Mouse (Mus musculus) adrenal gland, adult 2 months (tissue): ENCODE measurements around the gene Nr1h2. TPM values are rescaled to one million over a fixed set of nuclear protein-coding genes. Genes with fewer than 3 reads are reported as not detected.
A peak's percentile ranks its signal among the peaks of the same experiment; 100 is the strongest.

Experiments
- DNase-seq: peaks from one replicate; pipeline ENCODE4 v3.0.0; 2021
- long read RNA-seq: library from polyadenylated mRNA; stranded (forward); transcript quantifications from one replicate; pipeline ENCODE4 v2.0.0, GENCODE M21; 2021
- polyA plus RNA-seq: library from polyadenylated mRNA; depleted of rRNA; stranded (reverse); fragments of >200 nt; gene quantifications from 2 replicates; pipeline ENCODE4 v1.2.3, GENCODE M21; 2012; rRNA removed
- total RNA-seq, 2 experiments: library from RNA; stranded (reverse); gene quantifications; 2 replicates each; pipeline ENCODE4 v1.2.3; 2021

Nr1h2 gene
- total RNA-seq (100 to 1,000 TPM; 106 to 125 TPM), polyA plus RNA-seq (305 and 306 TPM in 2 replicates)
- long read RNA-seq, transcript Nr1h2-201 (10 exons, 1,999 nt): major isoform, 49 of 134 reads
- long read RNA-seq, transcript Nr1h2-202 (10 exons, 1,948 nt): minor isoform, 20 of 134 reads
- long read RNA-seq, transcript Nr1h2-203 (10 exons, 1,988 nt): minor isoform, 21 of 134 reads
- long read RNA-seq, partial matches to known transcripts: 15 of 134 reads
- long read RNA-seq, other reads (novel, unspliced or antisense): 27 of 134 reads

DNA sequence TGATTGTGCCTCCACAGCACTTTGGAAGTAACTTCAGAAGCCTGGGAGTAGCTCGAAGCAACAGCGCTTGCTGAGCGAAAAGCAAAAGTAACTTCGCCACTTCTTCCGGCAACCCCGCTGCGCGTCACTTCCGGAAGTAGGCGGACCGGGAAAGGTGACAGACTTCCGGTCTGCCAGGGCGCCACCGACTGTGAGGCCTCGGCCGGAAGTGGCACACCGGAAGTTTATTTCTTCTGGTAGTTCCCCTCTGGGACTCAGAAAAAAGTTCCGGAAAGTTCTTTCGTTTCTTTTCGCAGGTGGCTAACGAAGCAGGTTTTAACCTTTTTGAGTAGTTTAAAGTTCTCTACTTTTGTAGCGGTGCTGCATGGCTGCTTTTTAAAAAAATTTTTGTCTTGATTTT is at the start of gene Nr1h2:
Nr1h2 (minus strand) TSS at position 126 of the 400 bp plus-strand sequence.
- peak; percentile 97 for DNase-seq

DNA sequence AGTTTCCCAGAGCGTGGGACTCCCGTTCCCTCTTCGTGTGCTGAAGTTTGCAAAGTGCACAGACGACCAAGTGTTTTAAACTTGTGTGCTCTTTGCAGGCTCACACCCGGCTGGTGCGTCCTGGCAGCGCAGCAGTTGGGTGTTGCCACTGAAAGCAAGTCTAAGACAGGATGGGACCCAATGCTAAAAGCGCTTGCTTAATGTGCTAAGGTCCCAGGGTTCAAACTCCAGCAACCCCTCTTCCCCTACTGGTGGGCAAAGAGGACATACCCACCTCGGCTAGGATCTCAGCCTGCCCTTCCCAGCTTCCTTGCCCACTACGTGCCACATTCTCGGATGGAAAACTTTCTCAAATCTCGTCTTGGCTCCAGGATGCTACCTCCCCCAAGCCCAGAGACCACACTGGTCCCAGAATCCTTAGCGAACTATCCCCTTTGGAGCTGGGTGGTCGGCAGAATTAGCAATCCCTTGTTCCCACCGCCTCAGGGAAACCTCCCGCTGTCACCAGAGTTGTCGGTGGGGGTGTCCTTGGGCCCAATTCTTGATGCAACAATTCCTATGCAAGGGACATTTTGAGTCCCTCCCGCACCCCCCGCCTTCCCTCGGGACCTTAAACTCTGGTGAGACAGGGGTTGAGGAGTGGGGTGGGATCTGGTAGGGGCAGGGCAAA is 49.6 kb upstream of the Nr1h2 start:
- no peak for DNase-seq

GRCm38 (mm10) chr7:44602443-44602842 is 48.7 kb upstream of the Nr1h2 start:
- DNase-seq: no peak

- no peak for DNase-seq
Observed at GRCm38 (mm10) chr7:44601646-44602045, 47.9 kb upstream of the Nr1h2 start.

DNA sequence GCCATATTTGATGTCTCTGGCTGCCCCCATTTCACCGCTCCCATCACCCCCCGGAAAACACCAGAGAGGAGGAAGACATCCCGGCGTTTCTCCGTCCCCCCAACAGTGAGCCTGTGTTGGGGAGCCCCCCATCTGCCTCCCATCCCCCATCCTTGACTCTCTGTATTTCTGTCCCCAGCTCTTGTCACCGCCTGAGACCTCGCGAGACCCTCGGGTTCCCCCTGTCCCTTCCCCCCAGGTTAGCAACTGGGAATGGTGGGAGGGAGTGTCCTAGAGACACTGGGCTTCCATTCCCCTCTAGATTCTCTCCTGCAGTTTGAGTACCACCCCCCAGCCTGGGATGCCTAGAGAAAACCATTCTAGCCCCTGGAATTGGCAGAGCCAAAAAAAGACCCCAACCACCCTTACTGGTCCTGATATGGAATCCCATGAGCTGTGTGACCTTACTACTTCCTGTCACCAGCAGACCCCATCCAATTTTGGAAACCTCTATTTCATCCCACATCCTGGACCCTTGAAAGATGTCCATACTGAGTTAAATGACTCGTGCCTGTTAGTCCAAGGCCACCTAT is 47.0 kb upstream of the Nr1h2 start:
- DNase-seq: no peak

- no peak for DNase-seq
Observed at GRCm38 (mm10) chr7:44598336-44598735, 44.6 kb upstream of the Nr1h2 start.

DNA sequence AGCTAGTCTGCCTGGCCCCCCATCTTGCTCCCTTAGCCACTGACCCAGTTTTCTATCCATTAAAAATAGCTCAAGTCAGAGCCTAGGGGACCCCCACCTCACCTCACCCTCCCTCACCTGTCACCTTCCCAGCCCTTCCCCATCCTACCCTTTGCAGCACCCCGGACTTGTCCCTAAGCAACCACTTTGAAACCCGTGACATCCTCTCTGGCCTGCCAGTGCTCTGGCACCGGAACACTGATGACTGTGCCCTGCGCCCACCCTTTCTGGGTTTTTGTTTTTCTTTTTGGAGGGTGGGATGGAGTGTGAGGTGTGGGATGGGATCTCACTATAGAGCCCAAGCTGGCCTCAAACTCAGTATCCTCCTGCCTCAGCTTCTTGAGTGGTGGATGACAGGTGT is 43.9 kb upstream of the Nr1h2 start:
- no peak for DNase-seq

- DNase-seq: no peak
Observed at GRCm38 (mm10) chr7:44596996-44597538, 43.3 kb upstream of the Nr1h2 start.

- DNase-seq: no peak
Observed at GRCm38 (mm10) chr7:44596051-44596450, 42.3 kb upstream of the Nr1h2 start.

DNA sequence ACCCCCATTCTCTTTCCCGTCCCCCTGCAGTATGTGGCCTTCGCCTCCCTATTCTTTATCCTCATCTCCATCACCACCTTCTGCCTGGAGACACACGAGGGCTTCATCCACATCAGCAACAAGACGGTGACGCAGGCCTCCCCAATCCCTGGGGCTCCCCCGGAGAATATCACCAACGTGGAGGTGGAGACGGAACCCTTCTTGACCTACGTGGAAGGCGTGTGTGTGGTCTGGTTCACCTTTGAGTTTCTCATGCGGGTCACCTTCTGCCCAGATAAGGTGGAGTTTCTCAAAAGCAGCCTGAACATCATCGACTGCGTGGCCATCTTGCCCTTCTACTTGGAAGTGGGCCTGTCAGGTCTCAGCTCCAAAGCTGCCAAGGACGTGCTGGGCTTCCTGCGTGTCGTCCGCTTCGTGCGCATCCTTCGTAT is 41.4 kb upstream of the Nr1h2 start:
- DNase-seq: no peak

- DNase-seq: no peak
Observed at GRCm38 (mm10) chr7:44594291-44594690, 40.5 kb upstream of the Nr1h2 start.

DNA sequence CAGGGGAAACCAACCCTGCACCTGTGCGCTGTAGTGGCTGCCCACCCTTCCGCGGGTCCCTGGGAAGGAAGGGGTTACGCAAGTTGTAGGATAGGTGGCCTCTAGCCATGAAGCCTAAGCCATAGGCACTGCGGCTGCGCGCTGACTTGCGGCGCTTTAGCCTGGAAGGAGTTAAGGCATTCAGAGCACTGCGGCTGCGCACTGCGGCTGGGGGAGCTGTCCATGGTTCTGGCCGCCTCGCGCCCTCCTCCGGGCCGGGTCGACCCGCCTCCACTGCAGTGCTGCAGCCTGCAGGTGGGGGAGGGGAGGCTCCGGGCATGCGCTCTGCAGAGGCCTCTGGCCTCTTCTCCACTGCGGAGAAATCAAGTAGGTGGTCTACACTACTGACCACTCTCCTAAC is 40.0 kb upstream of the Nr1h2 start:
- peak; percentile 85 for DNase-seq

DNA sequence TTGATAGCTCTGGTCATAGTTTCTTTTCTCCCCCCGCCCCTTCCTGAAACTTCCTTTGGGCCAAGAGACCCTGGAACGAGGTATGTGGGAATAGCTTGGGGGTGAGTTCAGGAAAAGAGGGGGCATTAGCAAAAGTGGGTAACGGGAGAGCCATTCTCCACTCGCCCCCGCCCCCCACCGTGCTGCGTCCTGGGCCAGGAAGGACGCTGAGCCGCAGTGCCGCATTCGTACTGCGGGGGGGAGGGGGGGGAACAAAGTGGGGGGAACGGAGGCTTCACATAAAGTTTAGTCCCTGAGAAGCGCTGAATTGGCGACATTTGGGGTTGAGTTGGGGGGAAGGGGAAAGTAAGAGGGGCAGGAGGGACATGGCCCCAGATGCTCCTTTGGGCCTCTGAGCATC is 39.3 kb upstream of the Nr1h2 start:
- no peak for DNase-seq

GRCm38 (mm10) chr7:44591348-44592116 is 37.8 kb upstream of the Nr1h2 start:
- DNase-seq: no peak

- DNase-seq: peak; percentile 93
Observed at GRCm38 (mm10) chr7:44590402-44591347, 36.9 kb upstream of the Nr1h2 start, which contains the start of gene Kcnc3. Gene Kcnc3 (plus strand): TSS chr7:44590664.

DNA sequence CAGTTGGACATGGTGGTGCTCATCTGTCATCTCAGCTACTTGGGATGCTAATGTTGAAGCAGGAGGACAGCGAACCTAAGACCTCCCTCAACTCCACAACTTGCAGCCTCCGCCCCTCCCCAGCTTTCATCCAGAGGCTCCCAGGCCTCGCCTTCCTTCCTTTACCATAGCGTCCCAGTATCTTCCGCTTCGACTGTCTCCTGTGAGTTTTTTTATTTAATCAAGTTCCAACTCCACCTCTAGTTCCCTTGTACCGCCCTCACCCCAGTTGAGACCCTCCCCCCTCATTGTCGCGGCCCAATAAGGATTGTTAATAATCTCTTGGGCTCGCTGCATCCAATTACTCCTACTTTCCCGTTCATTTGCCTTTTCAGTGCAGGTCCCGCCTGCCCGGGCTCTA is 36.2 kb upstream of the Nr1h2 start:
- no peak for DNase-seq

- peak; percentile 84 for DNase-seq
Observed at GRCm38 (mm10) chr7:44589149-44589548, 35.4 kb upstream of the Nr1h2 start.

DNA sequence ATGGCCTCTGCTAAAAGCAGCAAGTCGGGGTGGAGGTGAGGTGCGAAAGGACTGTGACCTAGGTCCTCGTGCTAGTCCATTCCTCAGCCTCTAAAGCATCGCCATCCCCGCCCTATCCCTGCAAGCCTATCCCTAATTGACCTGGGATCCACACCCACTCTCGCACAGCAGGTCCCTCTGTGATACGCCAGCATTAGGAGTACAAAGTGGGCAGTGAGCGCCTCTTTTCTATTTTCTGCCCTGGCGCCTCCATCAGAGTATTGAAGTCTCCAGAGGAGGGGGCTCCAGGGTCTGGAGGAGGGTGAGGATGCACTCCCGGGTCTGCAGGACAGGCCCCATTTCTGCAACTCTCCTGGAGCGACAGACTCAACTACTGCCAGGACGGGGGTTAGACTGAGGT is 34.6 kb upstream of the Nr1h2 start:
- no peak for DNase-seq

- DNase-seq: no peak
Observed at GRCm38 (mm10) chr7:44587676-44588075, 33.9 kb upstream of the Nr1h2 start.

DNA sequence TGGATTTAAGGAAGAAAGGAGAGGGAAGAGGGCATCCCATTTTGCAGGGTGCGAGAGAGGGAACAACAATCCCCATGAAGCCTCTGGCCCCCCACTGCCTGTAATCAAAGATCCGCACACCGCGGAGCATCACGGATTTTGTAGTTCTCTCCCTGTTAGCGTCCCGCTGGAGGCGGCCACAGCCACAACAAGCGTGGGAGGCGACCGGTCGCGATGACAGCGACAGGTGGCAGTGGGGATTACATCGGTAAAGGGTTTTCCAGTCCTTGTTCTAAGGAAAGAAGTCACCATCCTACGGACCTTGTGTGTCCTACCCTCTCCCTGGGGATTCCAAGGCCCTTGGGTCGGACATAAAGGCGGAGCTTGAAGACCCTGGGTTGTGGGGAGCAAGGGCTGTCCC is 33.2 kb upstream of the Nr1h2 start:
- peak; percentile 47 for DNase-seq

- DNase-seq: no peak
Observed at GRCm38 (mm10) chr7:44586518-44586917, 32.8 kb upstream of the Nr1h2 start.
